Mouse (Mus musculus) bone marrow macrophage, adult 2 months (primary cell): ENCODE results near the gene Rps8. TPM values are rescaled to one million over a fixed set of nuclear protein-coding genes. Genes with fewer than 3 reads are reported as not detected.

Experiments
- H3K27ac ChIP-seq: 2 replicates; pipeline ENCODE4 v1.5.1; 2012; ENCODE audit warnings: low read depth, low read length; ENCODE audit not compliant: insufficient read depth
- H3K4me1 ChIP-seq: 2 replicates; pipeline ENCODE4 v1.6.1; 2012; ENCODE audit warnings: low read length; ENCODE audit not compliant: control insufficient read depth, insufficient read depth
- H3K4me3 ChIP-seq: 2 replicates; pipeline ENCODE4 v1.5.1; 2012; ENCODE audit warnings: mild to moderate bottlenecking, low read length, moderate library complexity; ENCODE audit not compliant: insufficient read depth
- CTCF ChIP-seq: IDR thresholded peaks from 2 replicates; pipeline ENCODE4 v1.5.1; 2012; ENCODE audit warnings: low read depth, mild to moderate bottlenecking, low read length, moderate library complexity
- POLR2A ChIP-seq: IDR thresholded peaks from 2 replicates; pipeline ENCODE4 v1.6.1; 2012; ENCODE audit warnings: mild to moderate bottlenecking, low read depth, low read length, borderline replicate concordance
- polyA plus RNA-seq: library from polyadenylated mRNA; stranded (reverse); fragments of >200 nt; gene quantifications from 2 replicates; pipeline ENCODE4 v1.2.4, GENCODE M21; 2012; ENCODE audit not compliant: missing spikeins, insufficient read depth, insufficient read length

Rps8 gene
- polyA plus RNA-seq, 1 experiment: 1,158 TPM

- H3K4me3 ChIP-seq: peak within 1 kb of the TSS; percentile 96
- H3K4me1 ChIP-seq: peaks cover 6% of the 10 kb centered on the region
- H3K27ac ChIP-seq: peak within 1 kb of the TSS; percentile 71
- TF ChIP-seq POLR2A: no peak
- TF ChIP-seq CTCF: no peak
Observed at GRCm38 (mm10) chr4:117181863-117182758, 26.1 kb upstream of the Rps8 start, which contains the start of gene Kif2c. Kif2c (minus strand) TSS chr4:117182639.

GRCm38 (mm10) chr4:117169936-117170335 lies 13.9 kb upstream of the Rps8 start:
- Histone ChIP-seq H3K4me1 (peaks cover 11% of the 10 kb centered on the region), H3K27ac (no peak overlapping the region), H3K4me3 (no peak overlapping the region)
- TF ChIP-seq POLR2A: no peak
- no peak for TF ChIP-seq CTCF

- Histone ChIP-seq H3K4me3 (no peak overlapping the region), H3K4me1 (0 out of 2 replicates have a peak, but pooled peaks cover 2% of the 10 kb centered on the region), H3K27ac (no peak overlapping the region)
- no peak for TF ChIP-seq CTCF
Observed at GRCm38 (mm10) chr4:117161183-117161582, 5.1 kb upstream of the Rps8 start.

- TF ChIP-seq POLR2A (no peak), CTCF (no peak)
- H3K27ac ChIP-seq: no peak overlapping the region
- H3K4me1 ChIP-seq: no peaks in the 10 kb centered on the region
- H3K4me3 ChIP-seq: no peak overlapping the region
Observed at GRCm38 (mm10) chr4:117159666-117160065, 3.6 kb upstream of the Rps8 start.

- peak overlapping the region; percentile 77; the same call in 1 of the 2 replicates for H3K4me3 ChIP-seq
- peaks cover 12% of the 10 kb centered on the region for H3K4me1 ChIP-seq
- H3K27ac ChIP-seq: peak overlapping the region; percentile 64
- TF ChIP-seq POLR2A: no peak
- no peak for TF ChIP-seq CTCF
Observed at GRCm38 (mm10) chr4:117156372-117156771, 329 bp upstream of the Rps8 start.

- Histone ChIP-seq H3K4me1 (peaks cover 12% of the 10 kb centered on the region), H3K27ac (peak overlapping the region; percentile 81), H3K4me3 (peak overlapping the region; percentile 77)
- no peak for TF ChIP-seq POLR2A
- no peak for TF ChIP-seq CTCF
Observed at GRCm38 (mm10) chr4:117155020-117155791, 837 bp downstream of the Rps8 start.

- no peak overlapping the region for H3K27ac ChIP-seq
- TF ChIP-seq POLR2A: no peak
- TF ChIP-seq CTCF: no peak
- H3K4me3 ChIP-seq: peak overlapping the region; percentile 77; the same call in 1 of the 2 replicates
- H3K4me1 ChIP-seq: peaks cover 12% of the 10 kb centered on the region
Observed at GRCm38 (mm10) chr4:117152714-117153113, 3.3 kb downstream of the Rps8 start.

GRCm38 (mm10) chr4:117151416-117151815 lies 4.6 kb downstream of the Rps8 start:
- H3K27ac ChIP-seq: no peak overlapping the region
- H3K4me1 ChIP-seq: peaks cover 12% of the 10 kb centered on the region
- no peak overlapping the region for H3K4me3 ChIP-seq
- TF ChIP-seq CTCF (no peak), POLR2A (no peak)

- no peak overlapping the region for H3K27ac ChIP-seq
- H3K4me1 ChIP-seq: peaks cover 12% of the 10 kb centered on the region
- no peak overlapping the region for H3K4me3 ChIP-seq
- TF ChIP-seq CTCF (no peak), POLR2A (no peak)
Observed at GRCm38 (mm10) chr4:117150212-117150733, 5.8 kb downstream of the Rps8 start.
